Mouse (Mus musculus) inflammation-experienced regulatory T-cells, adult 6 months (primary cell): ENCODE measurements around the gene Lpo. TPM values are rescaled to one million over a fixed set of nuclear protein-coding genes. Genes with fewer than 3 reads are reported as not detected.
A peak's percentile ranks its signal among the peaks of the same experiment; 100 is the strongest.

Experiments
- ATAC-seq: one replicate; pipeline ENCODE4 v1.8.0; 2017
- polyA plus RNA-seq, 3 experiments: library from polyadenylated mRNA; unstranded; fragments of 100-300 nt; shearing (Covaris generic); gene quantifications; one replicate each; pipeline ENCODE4 v1.2.1; 2017

Gene Lpo
- polyA plus RNA-seq, 3 experiments from 2014 or later, result not detected

GRCm38 (mm10) chr11:87802621-87803020 is 25.5 kb downstream of the Lpo start:
- no peak for ATAC-seq

DNA sequence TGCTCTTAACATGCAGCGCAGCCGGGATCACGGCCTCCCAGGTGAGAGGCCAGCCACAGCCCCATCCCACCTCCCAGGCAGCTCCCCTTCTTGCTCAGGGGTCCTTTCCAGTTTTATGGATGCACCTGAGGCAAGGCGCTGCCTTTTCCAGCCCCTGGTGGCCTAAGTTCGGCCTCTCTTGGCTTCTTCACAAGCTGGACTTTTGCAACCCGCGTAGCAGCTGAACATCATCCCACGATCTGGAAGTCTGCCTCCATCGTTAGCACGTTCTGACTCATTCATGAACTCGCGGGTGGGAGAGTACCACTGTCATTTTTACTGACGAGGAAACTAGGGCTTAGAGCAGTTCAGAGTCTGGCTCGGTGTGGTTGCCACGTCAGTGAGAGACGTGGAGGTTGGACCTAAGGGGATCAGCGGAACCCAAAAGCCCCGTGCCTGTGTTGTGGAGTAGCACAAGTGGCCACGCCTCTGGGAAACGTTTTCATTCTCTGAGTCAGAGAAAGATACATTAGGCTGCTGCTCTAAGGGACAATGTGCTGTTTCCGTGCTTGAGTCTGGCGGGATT is 26.3 kb downstream of the Lpo start:
- ATAC-seq, result no peak

DNA sequence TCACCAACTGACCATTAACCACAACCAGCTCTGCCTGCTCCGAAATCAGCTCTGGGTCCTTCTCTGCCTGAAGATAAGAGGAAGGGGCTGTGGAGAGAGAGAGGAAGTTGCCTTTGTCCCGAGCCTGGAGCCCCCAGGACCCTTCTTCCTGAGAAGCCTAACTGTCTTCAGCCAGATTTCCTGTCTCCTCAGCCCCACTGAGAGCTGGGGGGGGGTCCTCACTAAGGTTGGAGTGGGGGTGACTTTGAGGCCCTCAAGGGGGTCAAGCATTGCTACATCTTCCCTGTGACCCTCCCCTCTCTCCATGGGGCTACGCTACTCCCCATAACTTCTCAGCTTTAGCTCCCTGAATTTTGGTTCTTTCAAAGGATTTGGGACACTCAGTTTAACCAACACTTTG is 34.6 kb downstream of the Lpo start, which contains the start of gene Mpo:
Gene Mpo (plus strand): TSS at position 122 of the 400 bp plus-strand sequence.
- ATAC-seq, result no peak

DNA sequence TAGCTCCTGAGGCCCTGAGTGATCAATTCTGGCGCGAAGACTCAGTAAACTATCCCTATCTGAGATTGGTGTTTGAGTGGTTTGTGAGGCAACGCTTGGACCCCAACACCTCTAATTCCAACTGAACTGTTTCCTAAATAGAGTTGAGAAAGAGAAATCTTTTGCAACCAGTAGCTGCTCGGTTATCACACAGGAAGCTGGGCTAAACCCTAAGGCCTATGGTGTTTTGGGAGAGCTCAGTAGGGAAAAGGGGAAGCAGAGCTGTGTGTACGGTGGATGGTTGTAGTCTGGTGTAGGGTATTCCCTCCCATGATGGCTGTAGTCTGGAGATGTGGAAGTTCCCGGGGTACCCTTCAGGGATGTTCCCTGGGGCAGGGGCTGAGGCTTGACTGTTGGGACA is 38.0 kb downstream of the Lpo start:
- no peak for ATAC-seq

- ATAC-seq, result no peak
These were observed 48.0 kb downstream of the Lpo start for GRCm38 (mm10) chr11:87780130-87780529.

DNA sequence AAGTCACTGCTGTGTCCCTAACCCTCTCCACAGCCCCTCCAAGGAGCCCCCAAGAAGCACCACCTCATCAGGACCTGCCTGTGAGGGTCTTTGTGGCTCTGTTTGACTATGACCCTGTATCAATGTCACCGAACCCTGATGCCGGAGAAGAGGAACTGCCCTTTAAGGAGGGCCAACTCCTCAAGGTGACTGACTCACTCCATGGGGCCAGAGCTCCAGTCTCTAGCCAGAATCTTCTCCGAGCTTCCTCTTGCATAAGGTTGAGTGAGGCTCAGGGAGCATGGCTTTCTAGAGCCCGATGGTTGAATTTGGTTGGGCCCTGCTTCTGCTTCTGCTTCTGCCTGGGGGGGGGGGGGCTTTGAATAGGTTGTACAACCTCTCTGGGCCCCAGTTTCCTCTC is 48.7 kb downstream of the Lpo start:
- ATAC-seq, result no peak

- ATAC-seq, result no peak
These were observed 49.2 kb downstream of the Lpo start for GRCm38 (mm10) chr11:87778915-87779314.

DNA sequence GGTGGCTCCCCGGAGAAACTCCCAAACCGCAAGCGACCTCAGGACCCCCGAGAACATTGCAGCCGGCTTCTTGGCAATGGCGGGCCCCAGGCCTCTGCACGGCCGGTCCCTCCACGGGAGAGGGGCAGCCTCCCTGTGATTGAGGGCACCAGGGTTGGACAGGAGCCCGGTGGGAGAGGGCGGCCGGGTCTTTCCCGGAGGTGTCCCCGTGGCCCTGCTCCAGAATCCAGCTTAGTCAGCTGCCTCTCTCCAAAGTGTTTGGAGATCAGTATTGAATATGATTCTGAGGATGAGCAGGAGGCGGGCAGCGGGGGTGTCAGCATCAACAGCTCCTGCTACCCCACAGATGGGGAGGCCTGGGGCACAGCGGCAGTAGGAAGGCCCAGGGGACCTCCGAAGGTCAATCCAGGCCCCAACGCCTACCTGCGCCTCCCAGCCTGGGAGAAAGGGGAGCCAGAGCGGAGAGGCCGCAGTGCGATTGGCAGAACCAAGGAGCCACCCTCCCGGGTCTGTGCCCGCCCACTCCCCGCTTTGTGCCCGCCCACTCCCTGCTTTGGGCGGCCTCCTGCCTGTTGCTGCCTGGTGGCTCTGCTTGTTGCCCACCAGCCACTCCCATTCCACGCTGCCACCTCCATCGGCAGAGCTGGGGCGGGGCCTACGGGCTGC is 49.9 kb downstream of the Lpo start:
- ATAC-seq, result no peak

GRCm38 (mm10) chr11:87772354-87772753 is 55.7 kb downstream of the Lpo start:
- no peak for ATAC-seq

GRCm38 (mm10) chr11:87770989-87771388 is 57.1 kb downstream of the Lpo start:
- ATAC-seq, result peak; percentile 67

GRCm38 (mm10) chr11:87768745-87769144 is 59.3 kb downstream of the Lpo start:
- ATAC-seq, result no peak

DNA sequence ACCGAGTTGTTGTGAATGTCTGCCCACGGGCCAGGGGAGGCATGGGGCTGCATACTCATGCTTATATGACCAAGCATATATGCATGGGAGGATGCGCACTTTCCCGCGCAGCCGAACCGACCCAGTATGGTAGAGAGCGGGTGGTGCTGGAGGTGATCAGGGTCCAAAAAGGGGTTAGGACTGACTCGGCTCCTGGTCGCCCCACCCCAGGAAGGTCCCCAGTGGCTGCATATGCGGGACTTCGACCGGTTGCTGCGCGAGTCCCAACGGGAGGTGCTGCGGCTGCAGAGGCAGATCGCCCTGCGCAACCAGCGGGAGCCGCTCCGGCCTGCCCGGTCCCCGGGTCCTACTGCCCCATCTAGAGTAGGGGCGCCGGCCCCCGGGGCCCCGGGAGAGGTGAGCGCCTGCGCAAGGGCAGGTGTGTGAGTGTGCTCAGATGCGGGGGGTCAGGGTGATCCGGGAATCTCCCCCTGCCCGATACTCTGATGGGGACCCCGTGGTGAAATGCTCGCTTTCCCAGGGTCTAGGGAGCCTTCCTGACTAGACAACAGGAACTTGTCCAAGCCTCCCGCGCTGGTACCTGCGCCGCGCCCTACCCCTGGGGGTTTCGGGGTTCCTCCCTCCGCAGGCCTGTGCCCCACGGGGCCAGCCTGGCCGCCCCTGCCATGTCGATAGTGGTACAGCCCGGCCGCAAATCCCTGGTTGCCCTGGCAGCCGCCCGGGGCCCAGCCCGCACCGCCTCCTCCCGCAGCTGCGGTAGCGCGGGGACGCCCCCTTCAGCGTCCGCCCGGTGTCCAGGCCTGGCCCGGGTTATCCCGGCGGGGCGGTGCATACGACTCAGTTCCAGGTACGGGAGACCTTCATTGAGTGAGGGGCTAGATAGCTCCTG is 63.9 kb downstream of the Lpo start:
- ATAC-seq, result no peak

DNA sequence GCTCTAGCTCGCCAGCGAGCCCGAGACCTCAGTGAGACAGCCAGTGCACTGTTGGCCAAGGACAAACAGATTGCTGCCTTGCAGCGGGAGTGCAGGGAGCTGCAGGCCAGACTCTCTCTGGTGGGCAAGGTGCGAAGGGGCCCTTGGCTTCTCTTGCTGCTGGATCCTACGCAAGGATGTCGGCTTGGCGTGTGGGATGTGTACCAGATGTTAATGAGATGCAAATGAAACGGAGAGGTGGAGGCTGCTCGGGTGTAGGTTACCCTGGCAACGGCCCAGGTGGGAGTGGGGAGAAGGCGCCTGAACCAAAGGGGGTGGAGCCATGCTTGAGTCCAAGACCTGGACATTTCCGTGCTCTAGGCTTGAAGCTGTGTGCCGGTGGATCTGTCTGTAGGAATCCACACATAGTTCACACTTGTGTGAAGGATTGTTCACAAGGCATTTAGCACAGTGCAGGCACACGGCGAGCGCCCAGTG is 64.5 kb downstream of the Lpo start:
- ATAC-seq, result no peak

DNA sequence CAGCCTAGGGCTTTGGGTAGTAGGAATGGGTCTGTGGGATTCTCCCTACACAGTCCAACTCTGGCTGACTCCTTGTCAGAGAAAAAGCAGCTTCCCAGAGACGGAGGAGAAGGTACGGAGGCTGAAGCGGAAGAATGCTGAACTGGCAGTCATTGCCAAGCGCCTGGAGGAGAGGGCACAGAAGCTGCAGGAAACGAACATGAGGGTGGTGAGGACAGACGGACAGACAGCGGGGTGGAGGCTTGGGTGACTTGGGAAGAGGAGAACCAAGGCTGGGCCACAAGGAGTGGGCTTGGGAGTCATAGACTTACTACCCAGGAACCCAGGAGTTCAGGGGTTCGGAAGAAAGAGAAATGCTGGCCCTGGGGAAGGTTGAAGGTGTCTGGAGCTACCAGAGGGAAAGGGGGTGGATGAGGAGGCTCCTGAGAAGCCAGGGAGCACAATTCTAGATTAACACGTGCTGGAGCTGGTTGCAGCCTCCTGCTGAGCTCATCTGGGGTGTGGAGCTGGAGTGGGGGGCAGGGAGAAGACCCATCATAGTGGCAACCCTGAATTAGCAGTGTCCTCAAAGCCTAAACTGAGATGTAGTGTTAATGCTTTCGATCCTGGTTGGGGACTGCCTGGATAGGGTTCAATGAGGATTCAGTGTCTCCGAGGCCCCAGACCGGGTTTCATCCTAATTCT is 65.2 kb downstream of the Lpo start:
- no peak for ATAC-seq

GRCm38 (mm10) chr11:87761806-87762701 is 66.0 kb downstream of the Lpo start:
- ATAC-seq, result no peak

DNA sequence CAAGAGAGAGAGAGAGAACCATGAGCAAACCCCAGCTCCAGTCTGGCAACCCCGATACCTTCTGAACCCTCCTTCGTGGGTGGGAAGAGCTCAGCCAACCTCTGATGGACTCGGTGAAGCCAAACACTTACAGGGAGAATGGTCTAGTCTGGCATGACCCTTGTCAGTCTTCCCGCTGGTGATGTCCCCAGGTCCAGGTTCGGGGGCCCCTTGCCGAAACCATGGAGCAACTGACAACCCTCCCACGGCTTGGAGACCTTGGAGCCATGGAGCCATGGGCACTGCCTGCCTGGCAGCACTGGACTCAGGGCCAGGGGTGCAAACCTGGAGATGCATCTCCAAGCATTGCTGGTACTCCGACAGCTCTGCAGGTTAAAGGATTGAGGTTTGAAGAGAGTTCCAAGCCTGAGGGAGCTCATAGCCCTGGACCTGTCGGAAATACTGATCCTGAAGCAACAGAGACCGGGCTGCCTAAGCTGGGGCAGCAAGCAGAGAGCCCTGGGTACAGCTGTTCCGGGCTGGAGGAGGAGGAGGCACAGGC is 66.8 kb downstream of the Lpo start:
- no peak for ATAC-seq

DNA sequence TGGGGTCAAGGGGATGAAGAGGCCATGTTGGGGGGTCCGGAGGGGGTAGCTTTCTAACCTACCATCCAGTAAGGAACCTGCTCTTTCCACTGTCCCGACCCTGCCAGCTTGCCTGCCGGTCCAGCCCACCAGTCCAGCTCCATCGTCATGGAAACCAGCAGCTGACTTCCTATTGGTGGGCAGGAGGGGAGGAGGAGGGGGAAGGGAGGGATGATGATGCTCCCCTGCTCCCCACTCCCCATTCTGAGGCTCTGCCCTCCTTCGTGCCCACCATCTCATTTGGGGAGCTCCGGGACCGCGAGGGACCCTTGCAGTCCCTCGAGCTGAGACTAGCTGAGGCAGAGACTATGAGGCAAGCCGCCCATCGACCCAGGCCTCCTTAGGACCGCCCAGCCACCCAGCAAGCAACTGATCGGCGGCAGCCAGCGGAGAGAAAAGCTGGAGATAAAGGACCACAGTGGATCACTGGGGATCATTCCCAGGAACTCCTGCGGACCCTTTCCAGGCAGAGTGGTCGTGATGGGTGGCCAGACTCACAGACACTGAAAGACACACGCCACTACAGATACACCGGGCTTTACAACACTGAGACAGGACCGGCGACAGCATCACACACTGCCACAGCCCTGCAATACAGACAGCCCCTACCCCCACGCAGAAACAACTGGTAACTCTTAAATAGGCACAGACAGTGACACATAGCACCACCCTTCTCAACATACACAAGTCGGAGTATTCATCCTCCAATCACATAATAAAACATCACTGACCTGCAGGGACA is 67.6 kb downstream of the Lpo start, which contains the start of gene Tspoap1:
Gene Tspoap1 (plus strand): TSS at position 241 of the 781 bp plus-strand sequence.
- ATAC-seq, result no peak

DNA sequence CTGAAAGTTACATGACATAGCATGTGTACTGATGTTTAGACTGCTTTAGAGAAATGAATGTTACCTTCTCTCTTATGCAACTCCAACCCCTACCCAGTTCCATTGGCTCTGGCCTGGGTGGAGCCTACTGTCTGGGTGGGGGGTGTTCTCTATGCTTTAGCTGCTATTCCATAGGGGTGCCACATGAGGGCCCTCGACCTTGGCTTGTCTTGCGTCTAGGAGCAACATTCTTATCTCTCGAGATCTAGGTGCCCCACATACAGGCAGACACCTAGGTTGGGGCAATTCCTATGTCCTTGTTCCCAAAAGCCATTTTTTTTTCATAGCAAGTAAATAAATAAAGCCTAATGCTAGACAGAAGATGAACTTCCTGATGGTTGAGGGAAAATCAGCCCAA is 68.5 kb downstream of the Lpo start:
- peak; percentile 25 for ATAC-seq

- ATAC-seq, result peak; percentile 19
These were observed 69.0 kb downstream of the Lpo start for GRCm38 (mm10) chr11:87758957-87759608.
